Mouse (Mus musculus) cerebellum, adult 18-20 months (tissue): ENCODE data around the gene Prrx1.

ENCODE experiments used
- DNase-seq, 2 experiments: peaks; one replicate each; pipeline ENCODE4 v3.0.0; 2021

The Prrx1 gene

DNA sequence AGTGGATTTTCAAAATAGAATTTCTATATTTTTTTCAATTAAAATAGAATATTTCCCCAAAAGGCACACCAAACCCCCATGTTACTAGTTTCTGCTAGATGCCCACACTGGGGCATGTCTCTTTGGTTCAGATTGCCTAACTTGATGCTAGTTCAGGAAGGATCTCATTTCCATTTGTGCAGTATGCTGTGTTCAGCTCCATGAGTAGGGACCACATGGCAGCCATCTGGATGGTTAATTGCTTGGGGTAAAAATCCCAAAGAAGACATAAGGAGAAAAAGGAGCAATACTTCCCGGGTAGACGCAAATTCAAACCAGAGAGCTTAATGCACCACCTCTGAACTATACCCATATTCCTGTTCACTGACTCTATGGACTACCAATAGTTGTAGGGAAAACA is 57.6 kb downstream of the Prrx1 start:
- no peak for DNase-seq

DNA sequence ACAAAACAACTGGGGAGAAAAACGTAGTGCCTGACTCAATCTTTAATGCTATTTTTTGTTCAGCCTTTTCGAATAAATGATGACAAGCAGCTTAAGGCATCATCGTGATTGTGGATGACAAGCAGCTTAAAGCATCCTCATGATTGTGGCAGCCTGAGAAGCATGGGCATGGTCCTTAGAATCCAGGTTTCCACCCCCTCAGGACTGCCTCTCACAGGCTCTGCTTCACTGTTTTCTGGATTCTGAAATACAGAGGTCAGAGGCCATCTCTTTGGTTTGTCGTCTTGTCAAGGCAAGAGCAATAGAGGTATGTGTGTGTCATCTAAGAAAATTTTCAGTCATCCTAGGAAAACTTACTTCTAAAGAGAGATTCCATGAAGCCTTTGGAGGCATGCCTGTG is 60.7 kb downstream of the Prrx1 start:
- no peak for DNase-seq

DNA sequence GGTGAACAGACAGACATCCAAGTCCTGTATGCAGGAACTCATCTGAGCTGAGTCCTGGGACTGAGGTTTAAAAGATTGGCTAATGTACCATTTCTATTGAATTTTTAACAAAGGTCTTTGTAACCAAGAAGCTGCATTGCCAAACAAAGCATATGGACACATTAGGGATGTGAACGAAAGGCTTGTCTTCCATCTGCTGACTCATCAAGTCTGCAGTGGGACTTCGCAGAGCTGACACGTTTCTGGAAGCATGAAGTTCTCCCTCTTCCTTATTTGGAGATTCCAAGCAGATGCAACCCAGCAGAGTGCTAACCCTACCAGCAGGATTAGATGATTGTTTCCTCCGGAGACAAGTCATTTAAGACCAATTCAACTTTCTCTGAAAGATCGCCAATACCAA is 61.2 kb downstream of the Prrx1 start:
- DNase-seq, result no peak

DNA sequence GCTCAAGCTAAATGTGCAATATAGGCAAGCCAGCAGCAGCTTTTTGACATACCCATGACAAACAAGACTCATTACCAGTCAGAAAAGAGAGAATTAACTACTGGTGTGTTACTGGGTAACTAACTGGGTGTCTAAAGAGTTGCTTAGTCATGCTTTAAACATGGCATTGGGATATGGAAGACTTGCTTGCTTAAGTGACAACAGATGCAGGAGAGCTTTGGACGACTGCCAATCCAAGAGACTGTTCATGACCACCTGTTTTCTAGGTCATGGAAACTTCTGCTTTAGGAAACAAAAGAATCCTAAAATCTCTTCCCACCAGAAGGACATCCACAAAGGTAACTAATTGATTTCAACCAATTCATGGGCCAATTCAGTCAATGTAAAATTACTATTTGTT is 61.7 kb downstream of the Prrx1 start:
- no peak for DNase-seq

DNA sequence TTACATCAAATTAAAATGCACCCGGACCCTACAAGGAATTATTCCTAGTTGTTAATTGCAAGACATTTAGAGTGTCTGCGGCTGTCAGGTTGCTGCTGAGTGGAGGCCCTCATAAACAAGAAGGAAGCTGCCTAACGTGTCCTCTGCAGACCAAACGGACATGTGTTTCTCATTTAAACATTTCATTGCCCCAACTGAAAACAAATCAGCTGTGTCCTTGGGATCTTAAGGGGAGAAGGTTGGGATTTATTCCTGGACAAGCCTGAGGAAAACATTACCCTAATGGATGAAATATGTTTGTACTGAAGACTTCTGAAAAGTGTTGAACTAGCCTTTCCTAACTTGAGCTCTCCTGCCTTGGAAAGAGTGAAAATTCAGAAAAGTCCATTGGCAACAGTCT is 74.6 kb downstream of the Prrx1 start:
- DNase-seq, result no peak

DNA sequence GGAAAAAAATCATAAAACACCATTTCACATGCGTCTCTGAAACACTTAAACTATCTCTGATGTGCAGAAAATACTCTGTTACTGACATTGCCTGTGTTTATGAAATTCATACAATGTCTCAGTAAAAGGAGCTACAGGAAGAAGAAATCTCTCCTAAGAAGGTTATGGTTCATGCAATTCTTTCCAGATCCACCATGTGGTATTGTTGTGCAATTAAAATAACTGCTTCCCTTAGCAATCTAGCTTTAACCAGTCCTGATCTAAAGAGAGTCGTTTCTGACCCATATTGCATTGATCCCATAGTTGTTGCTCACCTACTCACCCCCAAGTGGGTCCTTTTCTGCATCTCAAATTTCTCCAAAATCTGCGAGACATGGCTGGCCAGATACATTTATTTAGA is 82.3 kb downstream of the Prrx1 start:
- no peak for DNase-seq

DNA sequence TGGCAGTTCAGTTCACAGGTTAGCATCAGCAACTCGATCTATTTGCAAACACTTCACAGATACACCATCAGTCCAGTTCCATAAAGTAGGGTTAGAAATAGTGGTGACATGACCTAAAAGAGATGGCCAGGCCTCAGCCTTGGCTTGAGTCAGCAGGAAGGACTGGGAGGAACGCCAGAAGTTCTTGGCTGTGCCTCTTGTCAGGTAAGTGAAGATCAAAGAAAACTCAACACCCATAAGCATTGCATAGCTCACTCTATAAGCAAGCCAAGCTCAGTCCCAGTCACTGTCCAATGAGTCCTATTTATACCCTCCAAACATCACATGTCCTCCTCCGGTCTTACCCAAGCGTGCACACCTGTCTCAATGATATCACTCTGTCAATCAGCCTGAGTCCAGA is 87.2 kb downstream of the Prrx1 start:
- no peak for DNase-seq

DNA sequence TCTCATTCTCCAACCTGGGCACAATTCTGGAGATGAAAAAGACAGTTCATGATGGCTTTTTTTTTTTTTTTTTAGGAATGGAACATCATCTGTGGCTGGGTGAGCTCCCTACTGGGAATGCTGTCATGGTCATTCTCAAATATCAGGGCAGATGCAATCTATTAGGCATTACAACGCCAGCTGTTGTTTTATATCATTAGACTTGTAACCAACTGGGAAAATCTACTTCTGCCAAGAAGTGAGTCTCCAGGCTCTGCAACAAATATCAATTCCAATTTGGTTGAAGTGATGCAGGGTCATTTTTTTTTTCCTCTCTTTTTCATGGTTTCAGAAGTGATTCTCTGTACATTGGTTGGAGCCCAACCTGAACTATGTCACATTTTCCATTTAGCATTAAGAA is 91.7 kb downstream of the Prrx1 start:
- no peak for DNase-seq

DNA sequence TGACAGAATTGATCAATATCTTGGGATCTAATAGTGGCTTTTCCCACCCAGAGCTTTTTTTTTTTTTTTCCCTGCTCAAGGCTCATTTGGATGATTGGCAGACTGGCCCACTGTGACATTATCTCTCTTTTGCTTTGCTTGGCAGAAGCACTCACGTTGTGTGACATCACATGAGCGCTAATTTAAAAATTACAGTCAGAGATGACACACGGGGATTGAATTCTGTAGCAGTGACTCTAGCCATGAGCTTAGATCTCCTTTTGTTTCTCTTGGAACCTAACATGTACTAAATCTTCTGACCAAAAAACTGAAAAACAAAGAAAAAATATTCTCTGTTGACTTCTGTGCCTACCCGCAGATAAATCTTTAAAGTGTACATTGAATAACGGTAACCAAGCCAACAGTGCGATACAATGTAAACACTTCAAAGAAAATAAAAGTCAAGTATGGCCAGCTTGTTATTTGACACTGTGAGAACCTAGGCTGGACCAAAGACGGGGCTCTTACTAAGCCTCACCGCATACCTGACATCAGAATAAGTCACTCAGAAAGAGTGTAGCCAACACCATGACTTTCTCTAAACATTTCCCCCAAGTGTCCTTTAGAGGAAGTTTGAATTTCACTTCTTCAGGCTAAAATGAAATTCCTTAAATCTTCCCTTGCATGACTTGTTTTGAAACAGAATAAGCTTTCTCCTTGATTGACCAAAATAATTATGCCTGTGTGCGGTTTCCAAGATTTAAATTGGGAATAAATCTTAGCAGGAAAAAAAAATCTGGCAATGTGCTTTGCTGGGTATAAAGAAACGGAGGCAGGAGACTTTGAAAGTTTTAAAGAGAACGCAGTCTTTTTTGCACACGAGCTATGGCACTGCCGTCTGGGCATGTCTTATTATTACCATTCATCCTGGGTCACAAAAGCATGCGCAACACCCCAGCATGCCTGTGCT is 104.3 kb downstream of the Prrx1 start:
- DNase-seq, result no peak

DNA sequence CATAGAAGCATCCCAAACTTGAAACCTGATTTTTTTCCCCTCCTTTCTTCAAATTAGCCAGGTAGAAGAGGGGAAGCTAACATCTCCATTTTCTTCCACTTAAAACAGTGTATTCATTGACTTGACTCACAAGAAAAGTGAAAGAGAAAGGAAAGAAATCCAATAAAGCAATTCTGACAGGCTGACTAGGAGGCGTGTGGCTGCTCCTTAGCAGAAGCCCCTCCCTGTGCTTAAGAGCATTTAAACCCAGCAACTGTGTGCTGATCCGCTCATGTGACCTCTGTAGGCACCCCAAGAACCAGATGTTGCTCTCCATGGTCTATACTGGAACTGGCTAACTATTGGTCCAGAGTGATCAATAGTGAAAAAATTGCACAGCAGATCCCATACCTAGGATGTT is 114.7 kb downstream of the Prrx1 start:
- DNase-seq, result no peak

DNA sequence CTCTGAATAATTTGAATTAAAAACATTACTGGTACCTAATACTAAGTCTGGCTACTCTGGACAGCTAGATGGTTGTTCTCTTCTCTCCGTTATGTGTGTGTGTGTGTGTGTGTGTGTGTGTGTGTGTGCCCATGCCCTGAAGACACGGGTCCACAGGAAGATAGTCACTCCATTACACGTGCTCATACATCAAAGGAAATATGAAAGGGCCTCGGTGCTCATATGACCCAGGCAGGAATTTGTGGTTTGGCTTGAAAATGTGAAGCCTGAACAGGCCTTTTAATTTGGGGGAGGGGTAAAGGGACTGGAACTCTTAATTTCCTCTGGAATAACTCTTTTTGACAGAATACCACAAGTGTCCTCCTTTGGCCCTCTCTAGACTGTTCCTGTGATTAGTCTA is 115.5 kb downstream of the Prrx1 start:
- no peak for DNase-seq
